Mouse (Mus musculus) MEL-GATA-1-ER (cell line): ENCODE measurements around the gene Dnajc6.

Source experiments
- DNase-seq: peaks from one replicate; pipeline ENCODE4 v3.0.0-alpha.2; 2012; ENCODE audit warnings: low read depth; ENCODE audit errors: extremely low read depth

Dnajc6 gene

DNA sequence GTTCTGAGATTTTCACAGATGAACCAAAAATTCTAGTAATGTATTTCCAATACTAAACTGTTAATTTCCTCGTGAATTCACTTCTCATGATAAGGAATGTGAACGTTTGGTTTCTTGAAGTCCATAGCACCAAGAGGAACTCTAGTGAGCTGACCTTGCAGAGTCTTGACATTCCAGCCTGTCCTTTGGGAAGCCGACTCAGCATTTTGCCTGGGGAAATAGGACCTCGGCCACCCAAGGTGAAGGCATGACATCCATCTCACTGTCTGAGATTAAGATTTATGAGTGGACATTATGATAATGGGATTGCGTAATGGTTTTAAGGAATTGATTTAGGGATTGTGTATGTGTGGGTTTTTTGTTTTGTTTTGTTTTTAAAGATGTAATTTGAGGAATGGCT is 144.2 kb downstream of the Dnajc6 start:
- DNase-seq: no peak

DNA sequence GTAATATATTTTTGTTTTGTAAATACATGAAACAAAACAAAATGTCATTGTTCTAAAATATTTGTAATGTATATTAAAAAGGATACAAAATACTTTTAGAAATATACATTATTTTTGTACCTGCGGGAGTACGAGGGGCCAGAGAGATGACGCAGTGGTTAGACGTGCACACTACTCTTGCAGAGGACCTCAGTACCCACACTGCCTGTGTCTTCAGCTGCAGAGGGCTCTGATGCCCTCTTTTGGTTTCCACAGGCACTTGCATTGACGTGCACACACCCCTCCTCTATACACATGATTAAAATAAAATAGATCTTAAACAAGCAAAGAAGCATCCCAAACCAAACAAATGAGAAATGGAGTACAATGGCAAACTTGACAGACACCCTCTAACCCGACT is 146.3 kb downstream of the Dnajc6 start:
- DNase-seq: no peak

DNA sequence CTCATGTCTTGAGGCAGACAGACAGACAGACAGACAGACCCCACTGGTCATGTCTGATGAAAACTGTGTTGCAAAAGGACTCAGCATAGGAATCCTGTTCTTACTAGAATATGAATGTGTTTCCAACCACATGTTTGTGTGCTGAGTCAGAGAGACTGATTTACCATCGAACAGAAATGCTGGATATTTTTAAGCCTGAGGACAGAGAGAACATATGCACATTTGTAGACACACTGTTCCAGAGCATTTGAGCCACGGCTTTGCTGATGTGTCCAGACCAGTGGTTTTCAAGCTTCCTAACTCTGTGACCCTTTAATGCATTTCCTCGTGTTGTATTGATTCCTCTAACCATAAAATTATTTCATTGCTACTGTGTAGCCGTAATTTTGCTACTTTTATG is 146.8 kb downstream of the Dnajc6 start:
- no peak for DNase-seq

DNA sequence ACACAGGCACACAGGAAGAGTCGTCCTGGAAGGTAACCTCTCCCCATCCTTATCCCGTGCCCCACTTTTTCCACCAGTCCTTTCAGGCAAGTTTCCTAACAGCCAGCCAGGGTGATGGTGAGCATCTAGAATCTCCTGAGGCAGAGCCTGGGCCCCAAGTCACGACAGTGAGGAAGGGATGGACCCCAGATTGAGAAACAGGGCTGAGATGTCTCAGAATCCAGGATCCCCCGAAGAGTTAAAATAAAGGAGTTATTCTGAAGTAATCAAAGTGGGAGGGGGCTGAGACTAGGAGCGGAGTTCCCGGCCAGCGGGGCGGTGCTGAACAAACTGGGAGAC is 150.4 kb downstream of the Dnajc6 start:
- no peak for DNase-seq

DNA sequence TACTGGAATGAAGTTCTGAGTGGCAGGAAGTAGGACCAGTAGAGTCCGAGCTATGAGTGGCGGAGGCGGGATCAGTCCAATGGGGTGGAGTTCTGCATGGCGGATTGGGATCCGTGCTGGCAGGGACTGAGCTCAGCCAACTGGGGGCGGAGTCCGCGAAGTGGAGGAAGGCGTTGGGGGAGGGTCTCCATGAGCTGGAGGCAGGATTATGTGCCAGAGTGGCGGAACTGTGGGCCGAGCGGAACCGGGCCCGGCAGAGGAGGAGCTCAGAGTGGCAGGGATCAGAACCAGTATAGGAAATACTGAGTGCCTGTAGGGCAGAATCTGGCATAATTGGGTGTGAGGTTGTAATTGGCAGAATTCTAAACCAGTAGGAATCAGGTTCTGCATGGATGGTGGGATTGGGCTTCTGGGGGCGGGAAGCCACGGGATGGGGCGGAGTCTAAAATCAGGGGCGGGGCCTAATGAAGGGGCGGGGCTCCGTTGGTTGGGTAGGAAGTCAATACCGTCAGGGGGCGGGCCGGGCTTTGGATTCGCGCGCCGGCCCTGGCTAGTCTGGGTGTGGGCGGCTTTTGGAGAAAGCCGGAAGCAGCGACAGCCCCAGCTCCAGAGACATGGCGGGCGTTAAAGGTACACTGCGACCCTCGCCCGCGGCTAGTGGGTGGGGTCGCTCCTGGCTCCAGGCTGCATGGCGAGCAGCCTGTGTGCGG is 150.9 kb downstream of the Dnajc6 start, which contains the start of gene Leprot:
Leprot (plus strand) TSS at position 523 of the 710 bp plus-strand sequence.
- peak; percentile 93 for DNase-seq

DNA sequence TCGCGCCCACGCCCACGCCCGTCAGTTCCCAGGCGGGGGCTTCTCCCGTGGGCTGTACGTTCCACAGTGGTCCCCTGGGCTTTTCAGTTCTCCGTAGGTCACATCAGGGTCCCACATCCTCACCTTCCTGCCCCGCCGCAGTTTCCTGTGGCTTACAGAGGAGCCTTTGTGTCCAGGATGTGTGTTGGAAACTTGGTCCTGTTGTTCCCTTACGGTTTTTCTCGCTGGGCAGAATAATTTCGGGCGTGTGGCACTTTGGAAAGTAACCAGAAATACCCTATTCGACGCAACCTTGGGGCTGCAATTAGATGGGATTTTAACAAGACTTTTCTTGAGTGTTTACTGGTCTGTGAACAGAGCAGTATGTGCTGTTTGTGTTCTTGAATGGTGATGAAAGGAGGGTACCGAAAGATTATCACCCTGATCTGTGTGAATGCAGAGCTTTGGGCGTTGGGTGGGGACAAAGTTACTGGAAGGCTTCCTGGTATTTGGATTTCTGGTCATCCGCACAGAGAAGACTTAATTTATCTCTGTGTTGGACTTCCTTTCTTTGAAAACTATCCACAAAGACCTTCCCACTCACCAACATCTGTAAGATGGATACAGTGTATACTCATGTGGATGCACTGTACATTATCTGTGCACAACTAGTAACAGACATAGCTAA is 151.7 kb downstream of the Dnajc6 start:
- DNase-seq: no peak

DNA sequence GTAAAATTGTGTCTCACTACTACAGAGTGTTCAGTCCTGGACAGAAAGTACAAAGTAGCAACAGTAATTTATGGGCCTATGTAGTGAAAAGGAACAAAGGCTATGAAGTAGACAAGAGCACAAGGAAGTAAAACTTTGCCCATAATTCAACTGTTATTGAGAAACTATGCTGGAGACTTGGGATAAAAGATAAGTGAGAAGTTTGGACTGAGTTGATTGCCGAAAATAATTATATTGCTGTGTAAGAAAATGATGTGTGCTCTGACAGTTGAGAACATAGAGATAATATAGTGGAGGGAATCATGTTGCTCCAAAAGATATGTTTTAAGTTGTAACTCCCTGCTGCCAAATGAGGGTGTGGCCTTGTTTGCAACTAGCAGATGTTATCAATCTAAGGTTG is 152.3 kb downstream of the Dnajc6 start:
- peak; percentile 60 for DNase-seq

DNA sequence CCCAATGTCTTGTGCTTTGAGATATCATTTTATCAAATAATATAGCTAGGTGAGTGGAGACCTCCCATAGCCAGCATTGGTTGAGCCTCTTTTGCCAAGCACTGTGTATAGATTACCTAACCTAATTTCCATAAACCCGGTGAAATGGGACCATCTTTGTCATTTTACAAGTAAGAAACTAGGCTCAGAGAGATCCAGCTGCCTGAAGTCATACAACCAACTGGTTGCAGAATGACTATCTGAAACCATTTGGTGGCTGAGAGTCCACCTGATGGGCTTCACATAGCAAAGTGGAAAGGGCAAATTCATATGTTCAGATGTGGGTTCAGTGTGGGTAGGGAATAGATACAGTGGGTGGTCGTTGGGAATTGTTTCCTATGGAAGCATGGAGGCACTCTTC is 154.5 kb downstream of the Dnajc6 start:
- no peak for DNase-seq

DNA sequence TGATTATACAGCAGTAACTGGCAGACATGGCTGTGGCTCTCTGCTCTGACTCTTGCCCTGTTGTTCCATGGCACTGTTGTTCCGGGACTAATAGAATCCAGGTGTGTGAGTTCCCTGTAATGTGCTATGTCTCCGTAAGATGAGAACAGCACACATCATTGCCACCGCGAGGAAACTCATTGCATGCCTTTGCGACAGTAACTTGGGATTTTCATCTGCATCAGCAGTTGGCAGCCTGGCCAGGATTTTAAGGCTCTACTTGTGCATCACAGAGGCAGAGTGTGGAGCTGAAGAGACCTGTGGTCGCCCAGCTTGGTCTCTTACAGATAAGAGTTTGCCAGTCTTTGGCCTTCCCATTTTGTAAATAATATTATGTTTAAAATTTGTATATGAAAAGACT is 157.8 kb downstream of the Dnajc6 start:
- no peak for DNase-seq

DNA sequence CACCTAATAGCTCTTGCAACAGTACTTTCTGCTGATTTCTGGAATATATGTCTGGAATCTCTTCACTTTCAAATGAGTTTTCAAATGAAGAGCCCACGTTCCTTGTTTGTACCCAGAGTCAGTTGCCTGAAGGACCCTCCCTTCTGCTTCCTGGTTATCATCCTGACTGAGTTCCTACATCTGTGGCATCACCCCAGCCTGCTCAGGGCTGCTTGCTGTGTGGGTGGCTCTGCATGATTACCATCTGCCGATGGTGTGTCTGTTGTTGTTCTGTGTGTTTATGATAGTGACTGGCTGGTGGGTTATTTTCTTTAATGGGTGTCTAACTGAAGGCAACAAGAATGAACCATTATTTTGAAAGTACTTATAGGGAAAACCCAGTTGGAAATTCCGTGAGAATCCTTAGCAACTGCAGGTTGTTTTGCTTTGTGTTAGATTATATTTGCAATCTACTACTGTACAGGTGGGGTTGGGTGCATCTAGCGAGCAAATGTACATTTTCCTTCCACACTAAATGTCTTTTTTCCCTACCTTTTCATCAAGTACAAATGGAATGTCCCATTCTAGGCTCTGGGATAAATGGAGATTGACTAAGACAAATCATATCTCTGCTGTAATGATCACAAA is 158.5 kb downstream of the Dnajc6 start:
- DNase-seq: peak; percentile 81

DNA sequence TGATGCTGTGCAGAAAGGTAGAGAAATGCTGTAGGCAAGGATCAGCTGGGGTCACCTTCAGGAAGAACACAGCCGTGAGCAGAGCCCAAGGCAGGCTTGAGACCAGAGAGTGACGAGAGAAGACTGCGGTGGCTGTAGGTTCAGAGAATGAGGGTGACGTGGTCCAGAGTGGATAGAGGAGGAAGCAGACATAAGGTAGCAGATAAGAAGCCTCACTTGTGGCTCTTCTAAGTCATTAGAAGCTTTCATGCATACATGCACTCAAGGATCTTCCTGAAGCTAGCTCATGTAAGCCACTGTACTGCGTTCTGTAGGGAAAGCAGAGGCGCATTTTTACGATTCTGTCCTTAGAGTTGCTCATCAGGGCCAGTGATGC is 159.0 kb downstream of the Dnajc6 start:
- DNase-seq: peak; percentile 86

DNA sequence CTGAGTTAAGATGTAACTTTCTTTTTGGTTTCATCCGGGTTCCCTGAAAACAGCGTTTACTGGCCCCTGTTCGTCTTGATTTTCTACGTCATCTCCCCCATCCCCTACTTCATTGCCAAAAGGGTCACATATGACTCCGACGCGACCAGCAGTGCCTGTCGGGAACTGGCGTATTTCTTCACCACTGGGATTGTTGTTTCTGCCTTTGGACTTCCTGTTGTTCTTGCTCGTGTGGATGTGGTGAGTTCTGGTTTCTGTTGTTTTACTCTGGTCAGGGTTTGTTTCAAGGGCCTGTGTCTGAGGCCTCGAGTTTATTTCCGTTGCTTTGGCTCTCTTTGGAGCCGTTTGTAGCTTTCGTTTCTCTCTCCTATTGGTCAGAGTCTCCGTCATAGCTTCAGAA is 159.6 kb downstream of the Dnajc6 start:
- DNase-seq: no peak

DNA sequence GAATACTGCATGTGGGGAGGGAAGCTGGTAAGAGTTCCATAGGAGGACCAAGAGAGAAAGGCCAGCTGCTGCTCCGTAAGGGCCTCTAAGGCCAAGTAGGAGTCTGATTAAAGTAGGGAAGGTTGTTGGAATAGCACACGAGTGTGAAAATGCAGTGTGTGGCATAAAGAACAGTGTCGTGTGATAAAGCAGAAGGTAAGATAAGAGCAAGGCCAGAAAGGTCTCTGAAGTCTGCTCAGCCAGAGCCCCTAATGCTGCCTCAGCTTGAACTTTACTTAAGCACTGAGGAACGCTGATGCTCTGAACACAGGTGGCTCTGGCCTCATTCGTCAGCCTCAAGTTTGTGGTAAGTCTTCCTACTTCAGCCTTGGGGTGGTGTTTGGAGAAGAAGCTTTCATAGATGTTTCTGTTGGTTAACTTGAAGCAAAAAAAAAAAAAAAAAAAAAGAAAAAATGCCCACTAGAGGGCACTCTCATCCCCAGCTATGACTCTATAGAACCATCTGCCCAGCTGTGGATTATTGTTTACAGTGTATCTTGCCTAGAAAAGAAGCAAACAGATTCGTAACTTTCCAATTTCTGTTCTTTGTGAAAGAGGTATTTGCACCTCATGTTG is 160.6 kb downstream of the Dnajc6 start:
- DNase-seq: peak; percentile 48

DNA sequence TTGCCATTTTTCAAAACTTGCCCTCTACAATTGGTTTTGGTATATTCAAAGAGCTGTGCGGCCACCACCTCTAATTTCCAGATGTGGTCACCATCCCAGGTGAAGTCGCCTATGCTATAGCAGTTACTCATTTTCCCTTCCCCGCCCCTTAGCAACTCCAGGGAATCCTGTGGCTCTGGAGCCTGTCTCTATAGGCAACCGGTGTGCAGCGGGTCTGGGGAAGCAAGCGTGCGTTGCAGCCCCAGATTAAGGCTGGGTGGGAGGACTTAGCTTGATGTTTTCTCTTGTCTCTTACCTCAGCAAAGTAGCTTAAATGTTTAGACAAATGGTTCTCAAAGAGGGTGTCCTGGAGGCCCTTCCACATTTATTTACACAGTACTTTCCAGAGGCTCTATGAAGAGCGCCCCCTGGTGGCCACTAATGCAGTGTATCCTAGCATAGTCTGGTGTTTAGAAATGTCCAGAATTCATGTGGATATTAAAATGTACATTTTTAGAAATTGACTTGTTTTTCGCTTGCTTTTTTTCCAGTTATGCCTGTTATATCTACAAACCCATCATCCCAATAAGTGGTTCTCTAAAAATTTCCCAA is 167.8 kb downstream of the Dnajc6 start:
- peak; percentile 36 for DNase-seq

DNA sequence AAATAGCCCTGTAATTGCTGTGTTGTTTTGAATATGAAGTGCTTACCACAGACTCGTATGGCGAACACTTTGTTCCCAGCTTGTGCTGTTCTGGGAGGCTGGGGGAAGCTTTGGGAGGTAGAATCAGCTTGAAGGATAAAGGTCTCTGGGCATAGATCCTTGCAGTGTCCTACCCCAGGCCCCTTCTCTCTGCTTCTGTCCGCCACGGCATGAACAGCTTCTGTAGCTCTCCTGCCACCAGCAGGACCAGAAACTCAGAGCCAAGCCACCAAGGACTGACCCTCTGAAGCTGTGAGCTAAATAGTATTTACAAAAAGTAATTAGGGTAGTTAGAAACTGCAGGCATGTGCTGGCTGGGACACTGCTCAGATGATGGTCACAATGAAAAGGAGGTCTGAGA is 168.3 kb downstream of the Dnajc6 start:
- no peak for DNase-seq

DNA sequence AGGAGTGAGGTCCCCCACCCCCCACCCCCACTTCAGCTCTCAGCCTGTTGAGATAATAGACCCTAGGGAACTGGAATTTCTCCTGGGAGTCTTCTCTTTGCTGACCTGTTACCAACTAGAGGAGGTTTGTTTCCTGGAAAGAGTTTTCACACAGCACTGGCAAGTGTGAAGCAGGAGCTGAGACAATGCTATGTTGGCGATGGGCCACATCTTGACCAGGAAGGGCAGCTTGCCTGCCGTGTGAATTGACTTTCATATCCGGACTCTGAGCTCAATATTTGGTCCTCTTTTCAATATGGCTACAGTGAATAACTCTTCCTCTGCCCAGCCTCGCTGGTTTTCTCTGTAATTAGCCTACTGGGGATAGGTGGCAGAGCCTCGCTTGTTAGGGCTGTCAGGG is 172.7 kb downstream of the Dnajc6 start:
- no peak for DNase-seq

DNA sequence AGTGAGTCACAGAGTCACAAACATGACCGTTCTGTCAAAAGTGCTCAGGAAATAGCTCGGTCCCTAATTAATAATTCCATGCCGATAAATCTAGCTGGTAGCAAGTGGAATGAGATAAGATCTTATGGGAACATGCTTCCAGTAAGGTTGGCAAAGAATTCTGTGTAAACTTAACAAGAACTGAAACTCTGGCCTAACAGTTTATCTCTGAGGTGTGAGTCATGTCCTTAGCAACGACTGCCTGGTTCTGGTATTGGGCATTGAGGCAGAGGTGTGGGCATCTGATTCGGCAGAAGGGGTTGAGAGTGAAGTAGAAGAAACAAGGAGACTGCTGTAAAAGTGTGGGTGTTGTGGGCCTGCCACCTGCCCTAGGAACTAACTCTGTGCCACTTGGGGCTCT is 173.4 kb downstream of the Dnajc6 start:
- no peak for DNase-seq

DNA sequence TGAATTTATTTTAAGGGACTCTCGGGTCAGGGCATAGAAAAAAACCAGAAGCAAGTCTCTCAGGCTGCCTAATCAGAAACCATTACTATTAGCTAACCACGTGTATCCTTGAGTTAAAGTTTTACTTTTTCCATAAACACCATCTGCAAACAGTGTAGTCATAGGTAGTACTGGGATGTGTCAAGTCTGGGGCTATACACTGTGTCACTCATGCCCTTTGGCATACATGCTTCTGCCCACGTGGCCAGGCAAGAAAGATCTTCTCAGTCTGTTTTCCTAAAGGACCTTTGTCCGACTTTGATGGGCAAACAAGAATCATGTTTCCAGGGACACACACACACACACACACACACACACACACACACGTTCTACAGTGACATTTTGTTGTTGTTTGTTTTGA is 178.3 kb downstream of the Dnajc6 start:
- no peak for DNase-seq

DNA sequence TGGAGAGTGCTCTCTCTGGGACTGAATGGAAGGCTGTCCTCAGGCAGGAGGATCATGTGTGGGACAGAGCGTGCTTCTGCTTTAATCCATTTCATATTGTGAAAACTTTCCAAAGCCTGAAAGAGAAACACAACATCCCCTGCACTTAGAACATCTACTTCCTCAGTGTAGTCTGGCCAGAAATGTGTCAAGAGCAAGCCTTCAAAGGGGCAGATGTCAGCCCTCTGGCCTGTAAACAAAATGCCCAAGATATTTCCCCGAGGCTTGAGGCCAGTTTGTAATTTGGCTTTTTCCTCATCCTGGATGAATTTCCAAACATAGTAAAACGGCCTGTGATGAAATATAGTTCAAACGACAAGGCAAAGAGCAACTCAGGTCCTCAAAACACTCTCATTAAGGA is 179.3 kb downstream of the Dnajc6 start:
- no peak for DNase-seq

DNA sequence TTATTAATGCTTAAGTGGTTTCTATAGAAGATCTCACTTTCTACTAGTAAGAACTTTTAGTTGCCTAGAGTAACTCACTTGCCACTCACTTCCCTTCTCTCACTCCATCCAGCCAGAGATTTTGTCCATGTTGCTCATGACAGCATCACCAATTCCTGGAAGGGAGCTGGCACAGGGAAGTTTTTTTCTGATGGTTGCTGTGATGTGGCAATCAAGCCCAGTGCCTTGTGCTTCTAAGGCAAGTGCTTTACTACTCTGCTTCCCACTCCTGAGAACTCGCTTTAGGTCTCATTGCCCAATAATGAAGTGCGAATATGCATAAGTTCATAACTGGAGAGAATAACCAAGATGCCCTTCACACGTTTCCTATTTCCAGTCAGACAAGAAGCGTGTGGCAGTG is 186.2 kb downstream of the Dnajc6 start:
- DNase-seq: no peak

DNA sequence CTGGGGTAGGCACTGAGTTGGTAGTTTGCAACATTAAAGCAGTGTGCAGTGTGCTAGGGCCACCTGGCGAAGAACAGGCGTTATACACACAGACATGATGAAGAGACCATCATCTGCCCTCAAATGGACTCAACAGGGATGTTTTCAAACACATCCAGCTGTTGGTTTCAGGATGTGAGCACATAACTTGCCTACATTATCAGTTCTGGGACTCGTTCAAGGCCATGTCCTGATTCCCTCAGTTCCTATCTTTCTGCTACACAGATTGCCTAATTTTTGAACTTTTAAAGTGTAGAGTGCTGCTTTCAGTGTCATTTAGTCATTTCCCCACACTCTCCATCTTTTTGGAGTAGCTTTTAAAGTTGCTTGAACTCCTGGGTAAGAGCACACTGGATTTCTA is 186.6 kb downstream of the Dnajc6 start:
- DNase-seq: no peak

DNA sequence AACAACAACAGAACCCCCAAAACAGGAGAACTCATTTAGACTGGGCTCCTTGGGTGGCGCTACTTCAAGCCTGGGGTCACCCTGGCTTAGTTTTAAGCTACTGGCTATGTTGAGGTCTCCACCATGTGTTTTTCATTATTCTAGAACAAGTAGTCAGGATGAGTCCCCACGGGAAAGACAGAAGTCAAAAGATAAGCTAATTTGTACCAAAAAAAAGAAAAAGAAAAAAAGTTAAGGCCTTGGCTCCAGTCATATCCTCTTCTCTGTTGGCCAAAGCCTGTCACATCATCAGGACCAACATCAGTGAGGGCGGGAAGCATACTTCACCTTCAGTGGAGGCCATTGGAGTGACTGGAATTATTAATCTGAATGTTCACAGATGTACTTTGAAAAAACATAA is 188.4 kb downstream of the Dnajc6 start:
- DNase-seq: no peak
